ENCODE assay signal across 9 mouse cellular contexts in the genomic region with DNA sequence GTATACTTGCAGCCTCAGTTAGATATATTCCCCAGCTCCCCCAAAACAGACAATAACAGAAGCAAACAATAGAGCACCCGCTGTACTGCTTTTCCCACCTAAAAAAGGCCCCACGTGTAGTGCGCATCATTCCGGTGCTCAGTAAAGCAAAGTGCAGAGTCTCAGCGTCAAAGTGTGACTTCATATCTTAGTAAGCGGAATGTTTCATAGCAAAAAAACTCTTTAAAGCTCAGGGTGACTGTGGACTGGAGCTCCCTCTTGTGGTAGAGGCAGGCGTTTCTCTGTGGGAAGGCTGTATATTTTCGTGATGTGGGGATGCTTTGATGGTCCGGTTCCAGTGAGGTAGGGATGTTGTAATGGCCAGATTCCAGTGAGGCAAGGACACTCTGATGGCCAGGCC. TPM values are rescaled to one million over a fixed set of nuclear protein-coding genes. Genes with fewer than 3 reads are reported as not detected.
DNase-seq lines count a peak whose midpoint lies in the region; ATAC-seq and TF ChIP-seq lines count a peak whose summit lies in the region.
"Had no signal": no experiment of that assay in that cellular context is flagged by ENCODE, and none has a peak within 500 bp of the region (broad histone marks: within the 10 kb centered on the region; RNA-seq: fewer than 3 reads in every experiment).

No protein-coding gene starts in this region.

- peak; percentile 28 for TF ChIP-seq CTCF in C2C12 (IDR thresholded peaks at IDR 0.05; ENCODE audit: control insufficient read depth, insufficient read depth, insufficient read length)

- H3K9me3 ChIP-seq in intestine, embryonic 14.5 days (ENCODE audit: control insufficient read depth, low read length), result no peaks in the 10 kb centered on the region
- H3K9me3 ChIP-seq in intestine, embryonic 15.5 days, result no peaks in the 10 kb centered on the region
- H3K9me3 ChIP-seq in neural tube, embryonic 11.5 days (ENCODE audit: control insufficient read depth, low read length), result no peaks in the 10 kb centered on the region
- no peaks in the 10 kb centered on the region for H3K9me3 ChIP-seq in forebrain, embryonic 14.5 days (replicated peaks; ENCODE audit: control insufficient read depth, low read length)
- H3K9me3 ChIP-seq: liver, embryonic 15.5 days had no signal

- peak; percentile 74 for DNase-seq in intestine, embryonic 14.5 days (ENCODE audit: low spot score)
- DNase-seq in R1 (ENCODE audit: low read depth, low spot score), result peak; percentile 55
- DNase-seq in embryo, embryonic 9.5 days (ENCODE audit: extremely low spot score), result peak; percentile 37
- DNase-seq in layer of hippocampus, postnatal 10 days (ENCODE audit: low spot score in 2 of 2), result peak; percentile 60 to 73
- peak; percentile 44 for DNase-seq in neural tube, embryonic 11.5 days (ENCODE audit: low spot score)
- DNase-seq in forebrain, embryonic 14.5 days (ENCODE audit: low spot score), result no peak

- H3K36me3 ChIP-seq in intestine, embryonic 14.5 days (ENCODE audit: control insufficient read depth, insufficient read depth, low read length), result peaks cover 18% of the 10 kb centered on the region
- H3K36me3 ChIP-seq in intestine, embryonic 15.5 days, result no peaks in the 10 kb centered on the region; the same call in 1 of the 2 replicates
- H3K36me3 ChIP-seq in C2C12 (ENCODE audit: control insufficient read depth, insufficient read depth), result no peaks in the 10 kb centered on the region
- peaks cover 2% of the 10 kb centered on the region; the same call in 1 of the 2 replicates for H3K36me3 ChIP-seq in neural tube, embryonic 11.5 days (ENCODE audit: control insufficient read depth, insufficient read depth, low read length)
- H3K36me3 ChIP-seq in forebrain, embryonic 14.5 days (ENCODE audit: control insufficient read depth, insufficient read depth, low read length), result peaks cover 75% of the 10 kb centered on the region

- no peak overlapping the region for H3K27ac ChIP-seq in intestine, embryonic 14.5 days (ENCODE audit: low read depth)
- H3K27ac ChIP-seq in intestine, embryonic 15.5 days, result no peak overlapping the region
- H3K27ac ChIP-seq in neural tube, embryonic 11.5 days (ENCODE audit: low read depth, low read length), result no peak overlapping the region
- H3K27ac ChIP-seq in forebrain, embryonic 14.5 days (ENCODE audit: low read depth, low read length), result no peak overlapping the region
- H3K27ac ChIP-seq: liver, embryonic 15.5 days had no signal

- H3K9ac ChIP-seq in intestine, embryonic 14.5 days (ENCODE audit: low read length), result no peak overlapping the region
- H3K9ac ChIP-seq in intestine, embryonic 15.5 days, result no peak overlapping the region
- no peak overlapping the region for H3K9ac ChIP-seq in neural tube, embryonic 11.5 days (ENCODE audit: low read length)
- no peak overlapping the region for H3K9ac ChIP-seq in forebrain, embryonic 14.5 days (ENCODE audit: low read length)
- H3K9ac ChIP-seq: liver, embryonic 15.5 days had no signal

- no peak overlapping the region for H3K4me2 ChIP-seq in intestine, embryonic 14.5 days (ENCODE audit: low read length)
- H3K4me2 ChIP-seq in intestine, embryonic 15.5 days (replicated peaks), result no peak overlapping the region
- H3K4me2 ChIP-seq in neural tube, embryonic 11.5 days (ENCODE audit: low read depth), result no peak overlapping the region
- H3K4me2 ChIP-seq in forebrain, embryonic 14.5 days (ENCODE audit: low read length), result no peak overlapping the region
- H3K4me2 ChIP-seq: liver, embryonic 15.5 days had no signal

- H3K4me3 ChIP-seq in intestine, embryonic 14.5 days (ENCODE audit: low read depth, low read length), result no peak overlapping the region
- H3K4me3 ChIP-seq in intestine, embryonic 15.5 days (replicated peaks), result no peak overlapping the region
- H3K4me3 ChIP-seq in C2C12 (ENCODE audit: insufficient read depth, poor library complexity, severe bottlenecking), result no peak overlapping the region
- no peak overlapping the region for H3K4me3 ChIP-seq in neural tube, embryonic 11.5 days (ENCODE audit: low read depth, low read length)
- H3K4me3 ChIP-seq in forebrain, embryonic 14.5 days (ENCODE audit: low read depth, low read length), result no peak overlapping the region
- H3K4me3 ChIP-seq: liver, embryonic 15.5 days had no signal

- H3K4me1 ChIP-seq in intestine, embryonic 14.5 days (replicated peaks; ENCODE audit: control insufficient read depth, insufficient read depth, low read length), result no peaks in the 10 kb centered on the region
- H3K4me1 ChIP-seq in intestine, embryonic 15.5 days (replicated peaks), result no peaks in the 10 kb centered on the region
- H3K4me1 ChIP-seq in neural tube, embryonic 11.5 days (ENCODE audit: control insufficient read depth, insufficient read depth, low read length), result no peaks in the 10 kb centered on the region
- H3K4me1 ChIP-seq in forebrain, embryonic 14.5 days (ENCODE audit: control insufficient read depth, insufficient read depth, low read length), result no peaks in the 10 kb centered on the region
- H3K4me1 ChIP-seq: liver, embryonic 15.5 days had no signal

- H3K79me3 ChIP-seq in C2C12 (ENCODE audit: low read depth), result no peaks in the 10 kb centered on the region

- 53% methylated on average over 9 of the region's 9 CpGs for WGBS in intestine, embryonic 14.5 days
- 53% methylated on average over 9 of the region's 9 CpGs for WGBS in intestine, embryonic 15.5 days
- WGBS in neural tube, embryonic 11.5 days, result 57% methylated on average over 9 of the region's 9 CpGs
- WGBS in forebrain, embryonic 14.5 days, result 52% methylated on average over 9 of the region's 9 CpGs

- no peaks in the 10 kb centered on the region for H3K79me2 ChIP-seq in C2C12 (ENCODE audit: control insufficient read depth, insufficient read depth)

- H3K27me3 ChIP-seq in intestine, embryonic 14.5 days (replicated peaks; ENCODE audit: control insufficient read depth, insufficient read depth, low read length), result no peaks in the 10 kb centered on the region
- no peaks in the 10 kb centered on the region for H3K27me3 ChIP-seq in intestine, embryonic 15.5 days (replicated peaks)
- no peaks in the 10 kb centered on the region for H3K27me3 ChIP-seq in C2C12 (ENCODE audit: control insufficient read depth, insufficient read depth, insufficient read length)
- H3K27me3 ChIP-seq in neural tube, embryonic 11.5 days (ENCODE audit: control insufficient read depth, insufficient read depth, low read length), result no peaks in the 10 kb centered on the region
- no peaks in the 10 kb centered on the region for H3K27me3 ChIP-seq in forebrain, embryonic 14.5 days (replicated peaks; ENCODE audit: control insufficient read depth, insufficient read depth, low read length)
- H3K27me3 ChIP-seq: liver, embryonic 15.5 days had no signal

- no peak for ATAC-seq in intestine, embryonic 14.5 days (replicated peaks; ENCODE audit: low FRiP score, low TSS enrichment, low read depth)
- ATAC-seq in intestine, embryonic 15.5 days, result no peak
- no peak for ATAC-seq in neural tube, embryonic 11.5 days (ENCODE audit: insufficient read depth, low FRiP score, low TSS enrichment)
- no peak for ATAC-seq in forebrain, embryonic 14.5 days

- H3ac ChIP-seq in C2C12 (ENCODE audit: control insufficient read depth, insufficient read length, low read depth), result no peak overlapping the region

TF ChIP-seq in C2C12, 6 proteins besides CTCF, POLR2A, EP300 and RAD21:
- no peak for TF ChIP-seq CEBPB (IDR thresholded peaks at IDR 0.05; ENCODE audit: low read depth)
- TF ChIP-seq MYOD1 (IDR thresholded peaks at IDR 0.05; ENCODE audit: control insufficient read depth, insufficient read length, low read depth), result no peak
- no peak for TF ChIP-seq MAX (IDR thresholded peaks at IDR 0.05)
- no peak for TF ChIP-seq USF1 (IDR thresholded peaks at IDR 0.05; ENCODE audit: low read depth)
- no peak for TF ChIP-seq FOSL1 (IDR thresholded peaks at IDR 0.05; ENCODE audit: insufficient read depth, low read length, poor library complexity, severe bottlenecking)
- TF ChIP-seq MYOG (IDR thresholded peaks at IDR 0.05; ENCODE audit: control insufficient read depth, extremely low read depth, insufficient read length), result no peak

RNA-seq across cellular contexts. Expression of gene Dusp14, which starts 37.1 kb away (rescaled TPM):
- 16.0 and 20.6 TPM in 2 replicates for polyA plus RNA-seq in intestine, embryonic 14.5 days (2014; fragmentation: Nextera tagmentation; extraction: Ambion mirVana)
- 15.7 and 16.9 TPM in 2 replicates for polyA plus RNA-seq in intestine, embryonic 15.5 days (2015; fragmentation: Nextera tagmentation; extraction: Ambion mirVana)
- 25.4 TPM for polyA plus RNA-seq in C2C12 (2012; fragmentation: generic; extraction: Trizol)
- 10 to 100 TPM; 15.9 to 17.3 TPM for total RNA-seq in layer of hippocampus, postnatal 10 days (2021)
- 12.3 and 13.1 TPM in 2 replicates for polyA plus RNA-seq in neural tube, embryonic 11.5 days (2014; fragmentation: Nextera tagmentation; extraction: Ambion mirVana)
- 33.3 and 45.7 TPM in 2 replicates for polyA plus RNA-seq in forebrain, embryonic 14.5 days (2014; fragmentation: Nextera tagmentation; extraction: Ambion mirVana)
